Mouse (Mus musculus): Measurements from ENCODE around the gene Foxj1.

- TF ChIP-seq POLR2A (IDR thresholded peaks at IDR 0.05; ENCODE audit: borderline replicate concordance, low read depth, low read length) (no peak), CTCF (IDR thresholded peaks at IDR 0.05; ENCODE audit: low read depth, low read length) (no peak)
Observed at GRCm38 (mm10) chr11:116371894-116372450, 36.8 kb upstream of the Foxj1 start.

All from bone marrow macrophage, adult 2 months (primary cell).